Mouse (Mus musculus): ENCODE measurements around the gene Creb3l1. TPM values are rescaled to one million over a fixed set of nuclear protein-coding genes. Genes with fewer than 3 reads are reported as not detected.

Gene Creb3l1
- polyA plus RNA-seq, 2 experiments, result 28.5 to 37.5 TPM

GRCm38 (mm10) chr2:92025966-92026365 lies 1.7 kb upstream of the Creb3l1 start:
- Histone ChIP-seq H3K36me3 (ENCODE audit: control insufficient read depth, insufficient read depth, low read length) (no peaks in the 10 kb centered on the region), H3K4me3 (replicated peaks; ENCODE audit: low read length) (no peak overlapping the region), H3K4me1 (ENCODE audit: control insufficient read depth, insufficient read depth, low read length) (peaks cover 15% of the 10 kb centered on the region), H3K9me3 (ENCODE audit: control insufficient read depth, low read length) (no peaks in the 10 kb centered on the region), H3K4me2 (replicated peaks; ENCODE audit: low read depth, low read length, severe bottlenecking) (no peak overlapping the region), H3K27me3 (ENCODE audit: control insufficient read depth, insufficient read depth, low read length) (no peaks in the 10 kb centered on the region; the same call in 1 of the 2 replicates), H3K9ac (ENCODE audit: low read depth, low read length, severe bottlenecking) (no peak overlapping the region), H3K27ac (replicated peaks; ENCODE audit: low read depth, low read length) (no peak overlapping the region)
- no peak for DNase-seq (ENCODE audit: low spot score)
- no peak for TF ChIP-seq POLR2A (IDR thresholded peaks at IDR 0.05; ENCODE audit: borderline replicate concordance, extremely low read depth, insufficient read depth, insufficient read length)
- ATAC-seq (ENCODE audit: low FRiP score, low read depth), result no peak
- WGBS, result 66% methylated on average over 6 of the region's 6 CpGs

DNA sequence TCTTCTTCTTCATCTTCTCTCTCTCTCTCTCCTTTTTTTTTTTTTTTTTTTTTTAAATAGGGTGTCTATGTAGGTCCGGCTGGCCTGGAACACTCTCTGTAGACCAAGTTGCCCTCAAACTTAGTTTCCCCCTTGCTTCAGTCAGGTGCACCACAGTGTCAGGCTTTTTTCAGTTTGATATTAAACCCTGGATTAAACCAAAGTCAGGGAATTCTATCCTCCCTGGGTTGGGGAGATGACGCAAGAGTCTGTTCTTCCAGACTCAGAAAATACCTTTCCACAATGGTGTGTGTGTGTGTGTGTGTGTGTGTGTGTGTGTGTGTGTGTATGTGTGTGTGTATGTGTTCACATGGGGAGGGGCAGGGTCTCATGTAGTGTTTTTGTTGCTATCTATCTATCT lies 900 bp upstream of the Creb3l1 start:
- peaks cover 12% of the 10 kb centered on the region for H3K4me1 ChIP-seq (ENCODE audit: control insufficient read depth, insufficient read depth, low read length)
- DNase-seq (ENCODE audit: low spot score) (no peak), ATAC-seq (ENCODE audit: low FRiP score, low read depth) (no peak)
- TF ChIP-seq POLR2A (IDR thresholded peaks at IDR 0.05; ENCODE audit: borderline replicate concordance, extremely low read depth, insufficient read depth, insufficient read length), result no peak
- no peaks in the 10 kb centered on the region for H3K9me3 ChIP-seq (ENCODE audit: control insufficient read depth, low read length)
- H3K27ac ChIP-seq (replicated peaks; ENCODE audit: low read depth, low read length), result no peak overlapping the region
- no peak overlapping the region for H3K9ac ChIP-seq (ENCODE audit: low read depth, low read length, severe bottlenecking)
- no peak overlapping the region for H3K4me3 ChIP-seq (replicated peaks; ENCODE audit: low read length)
- H3K4me2 ChIP-seq (replicated peaks; ENCODE audit: low read depth, low read length, severe bottlenecking), result no peak overlapping the region
- no peaks in the 10 kb centered on the region for H3K36me3 ChIP-seq (ENCODE audit: control insufficient read depth, insufficient read depth, low read length)
- 88% methylated on average over 2 of the region's 2 CpGs for WGBS
- no peaks in the 10 kb centered on the region; the same call in 1 of the 2 replicates for H3K27me3 ChIP-seq (ENCODE audit: control insufficient read depth, insufficient read depth, low read length)

DNA sequence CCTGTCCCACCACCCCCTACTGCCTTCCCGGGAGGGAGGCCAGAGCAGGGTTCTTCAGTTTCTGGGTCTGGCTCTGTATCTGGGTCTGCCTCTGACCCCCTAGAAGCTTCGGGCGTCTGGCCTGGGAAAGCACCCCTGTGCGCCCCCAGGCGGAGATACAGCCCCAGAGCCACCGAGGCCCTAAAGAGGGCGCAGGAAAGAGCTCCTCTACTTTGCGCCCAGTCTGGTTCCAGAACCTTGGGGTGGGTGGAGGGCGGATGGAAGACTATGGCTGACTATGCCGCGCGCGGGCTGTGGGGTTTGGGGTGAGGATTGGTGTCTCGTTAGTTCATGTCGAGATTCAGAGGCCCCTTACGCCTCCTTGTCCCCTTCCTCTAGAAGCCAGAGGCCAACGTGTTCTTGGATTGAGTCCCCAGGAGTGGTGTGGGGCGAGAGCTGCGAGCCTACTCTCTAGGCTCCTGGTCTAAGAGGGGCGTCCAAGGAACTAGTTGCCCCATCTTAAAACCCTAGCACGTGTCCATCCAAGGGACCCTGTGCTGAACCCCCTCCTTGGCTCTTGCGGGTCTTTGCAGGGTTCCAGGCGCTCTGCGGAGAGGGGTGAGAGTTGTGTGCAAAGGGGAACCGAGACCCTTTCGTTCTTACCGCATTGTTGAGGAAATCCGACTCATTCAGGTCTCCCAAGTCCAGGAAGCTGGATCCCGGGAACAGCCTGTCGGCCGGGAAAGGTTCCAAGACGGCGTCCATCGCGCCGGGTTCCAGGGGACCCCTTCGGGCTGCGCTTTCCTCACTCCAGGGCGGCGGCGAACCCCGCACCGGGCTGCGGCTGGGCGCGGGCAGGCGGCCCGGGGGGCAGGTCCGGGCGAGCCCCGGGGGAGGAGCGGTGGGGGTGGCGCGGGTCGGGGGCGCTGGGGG lies 684 bp downstream of the Creb3l1 start:
- peak; percentile 49 for DNase-seq (ENCODE audit: low spot score)
- no peaks in the 10 kb centered on the region for H3K9me3 ChIP-seq (ENCODE audit: control insufficient read depth, low read length)
- H3K27me3 ChIP-seq (ENCODE audit: control insufficient read depth, insufficient read depth, low read length), result no peaks in the 10 kb centered on the region; the same call in 1 of the 2 replicates
- H3K9ac ChIP-seq (ENCODE audit: low read depth, low read length, severe bottlenecking), result peak overlapping the region; percentile 66
- H3K27ac ChIP-seq (replicated peaks; ENCODE audit: low read depth, low read length), result peak overlapping the region; percentile 61
- H3K4me3 ChIP-seq (replicated peaks; ENCODE audit: low read length), result peak overlapping the region; percentile 73
- peak overlapping the region; percentile 95 for H3K4me2 ChIP-seq (replicated peaks; ENCODE audit: low read depth, low read length, severe bottlenecking)
- TF ChIP-seq POLR2A (IDR thresholded peaks at IDR 0.05; ENCODE audit: borderline replicate concordance, extremely low read depth, insufficient read depth, insufficient read length), result no peak
- WGBS, result 3% methylated on average over 41 of the region's 56 CpGs
- H3K36me3 ChIP-seq (ENCODE audit: control insufficient read depth, insufficient read depth, low read length), result no peaks in the 10 kb centered on the region
- ATAC-seq (ENCODE audit: low FRiP score, low read depth), result peak; percentile 39; the same call in 1 of the 2 replicates
- peaks cover 26% of the 10 kb centered on the region for H3K4me1 ChIP-seq (ENCODE audit: control insufficient read depth, insufficient read depth, low read length)

DNA sequence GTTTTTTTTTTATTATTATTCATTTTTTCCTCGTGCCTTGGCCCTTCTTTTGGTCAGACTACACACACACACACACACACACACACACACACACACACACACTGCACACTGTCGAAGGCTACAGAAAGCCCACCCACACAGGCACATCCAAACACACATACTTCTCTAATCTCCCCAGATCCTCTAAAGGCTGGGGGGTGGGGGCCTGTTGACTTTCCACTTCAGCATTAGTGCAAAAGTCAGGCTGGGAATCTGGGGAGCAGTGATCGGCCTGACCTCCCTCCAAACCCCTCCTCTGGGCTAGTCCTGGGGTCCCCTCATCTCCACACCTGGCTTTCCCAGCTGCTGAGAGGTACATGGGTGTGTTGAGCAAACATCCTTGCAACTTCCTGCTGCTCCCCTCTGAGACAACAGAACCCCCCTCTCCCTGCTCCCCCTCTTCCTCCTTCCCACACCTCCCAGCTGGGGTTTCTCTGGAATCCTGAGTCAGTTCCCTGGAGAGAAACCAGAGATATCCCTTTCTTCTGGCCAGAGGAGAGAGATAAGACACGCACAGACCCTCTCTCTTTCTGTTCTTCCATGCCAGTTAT lies 3.5 kb downstream of the Creb3l1 start:
- WGBS, result 50% methylated on average over 4 of the region's 4 CpGs
- Histone ChIP-seq H3K27me3 (ENCODE audit: control insufficient read depth, insufficient read depth, low read length) (no peaks in the 10 kb centered on the region; the same call in 1 of the 2 replicates), H3K4me3 (replicated peaks; ENCODE audit: low read length) (no peak overlapping the region), H3K27ac (replicated peaks; ENCODE audit: low read depth, low read length) (no peak overlapping the region), H3K9ac (ENCODE audit: low read depth, low read length, severe bottlenecking) (no peak overlapping the region), H3K36me3 (ENCODE audit: control insufficient read depth, insufficient read depth, low read length) (no peaks in the 10 kb centered on the region), H3K4me1 (ENCODE audit: control insufficient read depth, insufficient read depth, low read length) (peaks cover 31% of the 10 kb centered on the region), H3K9me3 (ENCODE audit: control insufficient read depth, low read length) (no peaks in the 10 kb centered on the region), H3K4me2 (replicated peaks; ENCODE audit: low read depth, low read length, severe bottlenecking) (peak overlapping the region; percentile 4; the same call in 1 of the 2 replicates)
- DNase-seq (ENCODE audit: low spot score) (no peak), ATAC-seq (ENCODE audit: low FRiP score, low read depth) (no peak)
- no peak for TF ChIP-seq POLR2A (IDR thresholded peaks at IDR 0.05; ENCODE audit: borderline replicate concordance, extremely low read depth, insufficient read depth, insufficient read length)

GRCm38 (mm10) chr2:92017440-92017839 lies 6.9 kb downstream of the Creb3l1 start:
- DNase-seq (ENCODE audit: low spot score), result no peak

More at GRCm38 (mm10) chr2:92017440-92017839, 6.9 kb downstream of the Creb3l1 start:
- Histone ChIP-seq H3K9ac (ENCODE audit: low read depth, low read length, severe bottlenecking) (no peak overlapping the region), H3K4me1 (ENCODE audit: control insufficient read depth, insufficient read depth, low read length) (peaks cover 44% of the 10 kb centered on the region), H3K9me3 (ENCODE audit: control insufficient read depth, low read length) (no peaks in the 10 kb centered on the region), H3K36me3 (ENCODE audit: control insufficient read depth, insufficient read depth, low read length) (no peaks in the 10 kb centered on the region), H3K4me3 (replicated peaks; ENCODE audit: low read length) (no peak overlapping the region), H3K27me3 (ENCODE audit: control insufficient read depth, insufficient read depth, low read length) (no peaks in the 10 kb centered on the region; the same call in 1 of the 2 replicates), H3K27ac (replicated peaks; ENCODE audit: low read depth, low read length) (no peak overlapping the region), H3K4me2 (replicated peaks; ENCODE audit: low read depth, low read length, severe bottlenecking) (no peak overlapping the region)
- no peak for TF ChIP-seq POLR2A (IDR thresholded peaks at IDR 0.05; ENCODE audit: borderline replicate concordance, extremely low read depth, insufficient read depth, insufficient read length)
- 38% methylated on average over 1 of the region's 1 CpGs for WGBS
- no peak for ATAC-seq (ENCODE audit: low FRiP score, low read depth)

Data from limb, embryonic 14.5 days (tissue).